Mouse (Mus musculus): ENCODE results near the gene Cldn34a.

The Cldn34a gene

DNA sequence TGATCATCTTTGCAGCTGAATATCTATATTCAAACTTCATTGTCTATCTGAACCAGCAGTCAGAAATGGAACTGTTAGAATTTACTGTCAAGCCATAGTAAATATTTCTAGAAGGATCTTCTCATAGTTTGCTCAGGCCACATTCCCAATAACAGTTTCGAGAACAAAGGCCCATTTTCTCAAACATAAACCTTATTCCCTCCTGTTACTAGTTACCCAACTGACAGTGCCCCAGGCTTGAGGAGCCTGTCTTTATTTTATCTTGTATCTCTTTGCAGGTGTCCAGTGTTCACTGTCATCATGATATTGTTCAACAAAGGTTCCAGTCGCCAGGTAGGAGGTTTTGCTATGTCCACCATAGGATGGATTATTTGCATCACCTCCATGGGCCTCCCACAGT, at the start of gene Cldn34a:
Cldn34a (plus strand) TSS at position 301 of the 400 bp plus-strand sequence.
- no peak for TF ChIP-seq GATA4 (IDR thresholded peaks at IDR 0.05; ENCODE audit: insufficient replicate concordance, low read length)

DNA sequence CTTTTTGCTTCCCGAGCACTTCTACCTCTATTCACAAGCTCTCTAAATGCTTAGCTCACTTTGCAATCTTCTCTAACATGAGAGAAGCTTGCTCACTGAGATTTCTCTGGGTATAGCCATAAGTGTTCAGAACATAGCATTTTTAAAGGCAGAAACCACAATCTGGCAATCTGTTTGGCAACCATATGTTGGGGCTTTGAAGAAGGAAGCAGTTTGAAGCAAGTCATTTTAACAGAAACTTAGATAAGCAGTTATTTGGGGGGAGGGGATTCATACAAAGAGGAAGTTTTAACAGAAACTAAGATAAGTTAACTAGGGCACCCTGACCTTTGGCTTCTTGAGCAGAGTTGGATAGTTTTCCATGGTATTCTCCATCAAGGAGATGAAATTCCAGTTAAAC, 17.4 kb upstream of the Cldn34a start:
- TF ChIP-seq GATA4 (IDR thresholded peaks at IDR 0.05; ENCODE audit: insufficient replicate concordance, low read length) = no peak

DNA sequence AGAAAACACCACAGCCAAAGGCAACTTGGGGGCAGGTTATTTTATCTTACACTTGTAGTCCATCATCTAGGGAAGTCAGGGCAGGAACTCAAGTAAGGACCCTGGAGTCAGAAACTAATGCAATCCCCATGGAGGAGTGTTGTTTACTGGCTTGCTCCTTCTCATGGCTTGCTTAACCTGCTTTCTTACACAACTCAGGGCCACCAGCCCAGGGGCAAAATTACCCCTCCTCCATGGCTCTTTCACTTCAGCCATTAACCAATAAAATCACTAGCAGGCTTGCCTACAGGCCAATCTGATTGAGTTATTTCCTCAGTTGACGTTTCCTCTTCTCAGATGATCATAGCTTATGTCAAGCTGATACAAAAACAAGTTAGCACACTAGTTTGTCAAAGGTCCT, 15.0 kb upstream of the Cldn34a start:
- TF ChIP-seq GATA4 (IDR thresholded peaks at IDR 0.05; ENCODE audit: insufficient replicate concordance, low read length) = no peak

DNA sequence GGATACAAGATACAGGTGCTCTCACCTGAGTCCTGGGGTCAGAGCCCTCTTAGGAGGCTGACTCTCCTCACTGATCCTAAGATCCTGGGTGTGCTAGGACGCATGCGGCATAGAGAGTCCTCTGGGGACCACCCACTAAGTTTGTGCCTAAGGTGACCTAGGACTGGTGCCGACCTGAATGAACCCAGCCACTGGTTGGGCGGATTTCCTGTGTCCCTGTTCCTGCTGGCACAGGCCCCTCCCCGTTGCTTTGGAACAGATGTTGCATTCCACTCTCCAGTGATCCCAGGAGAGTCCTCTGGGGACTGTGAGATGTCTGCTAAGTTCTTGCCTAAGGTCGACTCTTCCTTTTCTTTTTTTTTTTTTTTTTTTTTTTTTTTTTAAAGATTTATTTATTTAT, 5.7 kb upstream of the Cldn34a start:
- no peak for TF ChIP-seq GATA4 (IDR thresholded peaks at IDR 0.05; ENCODE audit: insufficient replicate concordance, low read length)
